Mouse (Mus musculus): ENCODE results near the gene Prrg2.
A peak's percentile ranks its signal among the peaks of the same experiment; 100 is the strongest.

Gene Prrg2

DNA sequence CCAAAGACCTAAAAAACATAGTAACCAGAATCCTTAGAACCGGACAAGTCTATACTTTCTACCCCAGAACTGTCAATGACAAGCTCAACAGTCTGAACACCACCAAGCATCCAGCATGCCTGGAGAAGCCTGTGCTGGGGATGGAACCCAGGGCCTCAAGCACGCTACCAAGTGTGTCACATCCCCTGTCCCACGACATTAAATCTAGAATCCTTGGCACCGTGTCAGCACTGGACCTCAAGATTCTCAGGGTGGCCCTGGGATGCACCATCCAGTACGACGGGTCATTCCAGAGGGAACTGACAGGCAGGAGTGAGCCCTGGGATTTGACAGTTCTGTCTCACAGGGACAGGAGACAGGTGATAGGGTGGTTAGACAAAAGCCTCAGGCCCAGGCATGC lies 32.5 kb downstream of the Prrg2 start:
- DNase-seq = peak; percentile 83

DNA sequence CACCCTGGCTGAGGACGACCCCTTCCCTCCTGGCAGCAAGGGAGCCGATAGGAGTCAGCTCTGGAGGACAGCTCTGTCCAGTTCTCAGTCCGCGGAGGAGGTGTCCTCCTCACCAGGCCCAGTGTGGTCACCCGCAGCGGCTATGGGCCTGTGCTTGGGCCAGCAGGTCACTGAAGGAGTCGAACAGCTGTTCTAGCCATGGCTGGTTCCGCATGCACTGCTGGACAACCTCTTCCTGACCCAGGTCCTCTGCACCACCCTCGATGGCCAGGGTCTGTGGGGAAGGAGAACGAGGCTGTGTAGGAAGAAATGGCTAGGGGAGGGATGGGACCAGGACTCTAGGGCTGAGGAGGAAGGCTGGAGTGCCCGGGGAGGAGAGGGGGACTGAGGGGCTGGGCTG lies 34.1 kb downstream of the Prrg2 start:
- DNase-seq = peak; percentile 90

DNA sequence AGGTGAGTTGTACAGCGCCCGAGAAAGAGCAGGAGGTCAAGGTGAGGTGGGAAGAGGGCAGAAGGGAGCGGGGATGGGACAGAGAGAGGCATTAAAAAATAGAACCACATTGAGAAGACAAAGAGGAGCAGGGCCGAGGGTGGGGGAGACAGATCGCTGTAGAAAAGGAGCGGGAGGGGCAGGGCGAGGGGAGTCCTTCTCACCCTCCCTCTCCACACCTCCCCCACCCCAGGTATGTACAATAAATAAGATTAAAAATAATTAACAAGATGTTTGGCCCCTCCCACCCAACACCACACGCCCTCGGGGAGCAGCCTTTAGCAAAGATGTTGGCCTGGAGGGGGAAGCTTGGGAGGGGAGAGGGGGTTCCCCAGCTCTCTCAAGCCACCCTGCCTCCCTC lies 34.7 kb downstream of the Prrg2 start:
- peak; percentile 90 for DNase-seq

DNA sequence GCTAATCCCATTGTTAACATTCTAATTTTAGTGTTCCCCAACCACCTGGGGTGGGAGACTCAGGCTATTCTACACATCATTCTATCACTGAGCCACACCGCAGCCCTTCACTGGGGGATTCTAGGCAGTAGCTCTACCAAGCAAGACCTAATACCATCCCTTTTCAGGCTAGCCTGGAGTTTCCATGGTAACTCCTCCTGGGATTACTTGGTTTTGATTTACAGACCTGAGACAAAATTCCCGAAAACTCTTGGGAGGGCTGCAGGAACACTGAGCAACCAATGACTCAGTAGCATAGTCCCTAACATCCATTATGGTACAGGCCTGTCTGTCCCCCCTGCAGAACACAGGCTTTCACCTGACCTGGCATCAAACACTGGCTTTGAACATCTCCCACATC lies 36.2 kb downstream of the Prrg2 start:
- DNase-seq = peak; percentile 86

DNA sequence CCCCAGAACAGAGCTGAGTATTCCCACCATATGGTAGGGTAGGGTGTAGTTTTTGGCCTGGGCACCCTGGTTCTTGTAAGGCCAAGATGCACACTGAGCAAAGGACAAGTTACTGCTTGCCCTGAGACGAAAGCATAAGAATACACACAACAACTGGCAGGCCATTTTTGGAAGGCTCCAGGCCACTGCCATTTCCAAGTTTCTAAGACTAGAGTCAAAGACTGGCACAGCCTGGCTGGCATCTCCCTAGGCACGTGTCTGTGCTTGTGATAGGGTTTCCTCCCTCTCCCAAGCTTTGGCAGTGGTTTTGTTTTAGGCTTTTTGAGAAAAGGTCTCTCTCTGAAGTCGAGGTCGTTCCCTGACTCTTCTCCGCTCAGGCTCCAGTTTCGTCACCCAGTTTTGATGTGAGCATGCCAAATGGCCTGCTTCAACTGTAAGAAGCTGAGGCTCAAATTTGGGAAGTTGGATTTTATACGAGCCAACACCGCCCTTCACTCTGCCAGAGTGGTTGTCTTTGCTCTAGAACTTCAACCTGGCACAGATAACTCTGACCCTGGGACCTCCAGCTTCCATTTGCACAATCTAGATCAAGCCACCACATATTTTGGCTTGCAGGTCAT lies 36.8 kb downstream of the Prrg2 start:
- DNase-seq = peak; percentile 93

DNA sequence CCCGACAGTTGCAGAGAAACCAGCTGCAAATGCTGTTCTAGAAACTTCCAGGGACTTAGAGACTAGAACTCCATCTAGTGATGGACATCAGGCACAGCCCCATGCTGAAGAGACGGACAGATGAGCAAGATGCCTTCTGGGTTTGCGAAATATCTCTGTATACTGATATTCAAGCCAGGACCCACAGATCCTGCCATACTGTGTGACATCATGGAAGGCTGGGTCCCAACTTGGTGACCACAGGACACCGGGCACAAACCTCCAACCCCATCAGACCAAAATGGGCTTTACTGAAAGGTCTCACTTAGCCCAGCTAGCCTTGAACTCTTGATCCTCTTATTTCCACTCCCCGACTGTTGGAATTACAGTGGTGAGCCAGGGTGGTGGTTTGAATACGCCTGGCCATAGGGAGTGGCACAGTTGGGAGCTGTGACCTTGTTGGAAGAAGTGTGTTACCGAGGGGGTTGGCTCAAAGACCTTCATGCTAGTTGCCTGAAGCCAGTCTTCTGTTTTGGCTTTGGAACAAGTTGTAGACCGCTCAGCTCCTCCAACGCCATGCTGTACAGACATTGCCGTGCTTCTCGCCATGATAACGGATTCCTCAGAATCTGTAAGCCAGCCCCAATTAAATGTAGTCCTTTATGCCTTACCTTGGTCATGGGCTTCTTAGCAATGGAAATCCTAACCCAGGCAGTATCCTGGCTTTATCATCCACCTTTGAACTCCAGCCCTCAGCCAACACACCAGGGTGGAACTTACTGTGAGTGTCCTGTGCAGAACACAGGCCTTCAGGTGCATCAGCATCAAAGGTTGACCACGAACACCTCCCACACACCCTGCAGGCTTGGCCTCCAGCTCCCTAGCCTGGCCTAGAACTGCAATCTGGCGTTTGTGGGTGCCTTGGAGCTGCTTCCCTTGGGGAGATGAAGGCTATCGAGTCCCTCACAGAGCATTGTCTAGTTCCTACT lies 37.9 kb downstream of the Prrg2 start:
- DNase-seq = peak; percentile 88

DNA sequence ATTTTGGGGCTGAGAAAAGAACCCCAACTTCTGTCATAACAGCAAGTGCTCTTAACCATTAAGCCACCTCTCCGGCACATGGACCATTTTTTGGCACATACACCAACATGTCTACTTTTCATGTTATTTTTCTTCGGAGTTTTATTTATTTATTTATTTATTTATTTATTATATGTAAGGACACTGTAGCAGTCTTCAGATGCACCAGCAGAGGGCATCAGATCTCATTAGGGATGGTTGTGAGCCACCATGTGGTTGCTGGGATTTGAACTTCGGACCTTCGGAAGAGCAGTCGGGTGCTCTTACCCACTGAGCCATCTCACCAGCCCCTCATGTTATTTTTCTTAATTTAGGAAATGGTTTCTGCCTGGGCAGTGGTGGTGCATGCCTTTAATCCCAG lies 38.8 kb downstream of the Prrg2 start:
- DNase-seq = peak; percentile 86

DNA sequence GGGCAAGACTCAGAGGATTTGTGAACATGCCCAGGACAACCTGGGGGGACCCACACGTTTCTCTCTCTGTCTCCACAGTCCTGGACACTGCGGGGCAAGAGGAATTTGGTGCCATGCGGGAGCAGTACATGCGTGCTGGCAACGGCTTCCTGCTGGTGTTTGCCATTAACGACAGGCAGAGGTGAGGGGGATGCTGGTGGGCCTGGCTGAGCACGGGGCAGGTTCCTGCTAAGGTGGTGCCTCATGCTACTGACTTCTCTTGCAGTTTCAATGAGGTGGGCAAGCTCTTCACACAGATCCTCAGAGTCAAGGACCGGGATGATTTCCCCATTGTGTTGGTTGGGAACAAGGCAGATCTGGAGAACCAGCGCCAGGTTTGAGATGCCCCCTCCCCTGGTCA lies 42.3 kb downstream of the Prrg2 start:
- peak; percentile 94 for DNase-seq

DNA sequence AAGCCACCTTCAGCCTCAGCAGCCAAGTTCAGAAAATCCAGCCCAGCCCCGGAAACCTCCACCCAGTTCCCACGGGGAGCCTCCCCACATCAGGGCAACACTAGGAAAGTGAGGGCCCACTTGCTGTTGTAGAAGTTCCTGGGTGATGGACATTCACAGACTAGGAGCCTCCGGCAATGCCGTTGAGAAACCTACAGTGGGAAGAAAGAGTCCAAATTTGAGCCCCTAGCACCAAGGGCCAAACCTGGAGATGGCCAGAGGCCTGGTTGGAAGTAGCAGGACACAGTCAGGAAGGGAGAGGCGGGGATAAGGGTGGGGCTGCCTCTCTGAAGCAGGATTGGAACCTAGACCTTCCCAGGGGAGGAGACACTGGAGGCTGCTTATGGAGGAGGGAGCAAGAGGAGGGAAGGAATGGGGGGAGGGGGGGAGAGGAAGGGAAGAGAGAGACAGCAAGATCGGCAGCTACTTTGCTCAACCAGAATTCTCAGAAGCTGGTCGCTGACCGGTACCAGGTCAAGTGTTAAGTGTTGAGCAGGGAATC lies 43.4 kb downstream of the Prrg2 start:
- peak; percentile 99 for DNase-seq

DNA sequence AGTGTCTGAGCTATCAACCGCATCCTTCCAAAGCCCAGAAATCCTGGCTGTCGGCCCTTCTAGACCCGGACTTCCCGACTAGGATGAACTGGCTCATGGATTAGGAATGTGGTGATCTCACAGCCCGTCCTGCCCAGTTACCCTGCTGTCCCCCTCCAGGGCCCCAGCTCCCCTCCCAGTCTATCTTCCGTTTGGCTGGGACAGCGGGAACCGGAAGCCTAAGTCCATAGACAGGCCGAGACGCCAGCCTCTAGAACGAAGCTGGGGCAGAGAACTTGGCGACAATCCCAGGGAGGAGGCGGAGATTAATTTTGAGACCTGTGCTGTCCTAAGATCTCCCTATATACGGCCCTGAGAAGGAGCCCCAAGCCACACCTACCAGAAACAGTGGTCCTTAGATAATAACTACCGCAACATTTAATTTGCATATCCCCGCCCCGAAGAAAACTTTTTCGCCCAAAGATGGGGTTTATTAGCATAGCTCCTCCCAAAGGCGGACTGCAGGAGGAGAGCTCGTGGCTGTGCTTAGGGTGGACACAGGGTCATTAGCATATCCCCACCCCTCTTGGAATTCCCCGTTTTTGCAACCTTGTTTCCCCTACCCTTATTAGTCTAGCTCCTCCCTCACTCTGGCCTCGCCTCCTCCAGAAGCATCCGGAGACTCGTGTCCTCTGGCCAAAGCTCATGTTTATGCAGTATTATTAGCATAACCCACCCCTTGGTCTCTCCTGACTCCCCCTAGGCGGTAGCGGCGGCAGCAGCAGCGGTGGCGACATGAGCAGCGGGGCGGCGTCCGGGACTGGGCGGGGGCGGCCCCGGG lies 45.0 kb downstream of the Prrg2 start, which contains the start of gene Rras:
Rras (plus strand) TSS at position 720 of the 820 bp plus-strand sequence.
- peak; percentile 100 for DNase-seq

DNA sequence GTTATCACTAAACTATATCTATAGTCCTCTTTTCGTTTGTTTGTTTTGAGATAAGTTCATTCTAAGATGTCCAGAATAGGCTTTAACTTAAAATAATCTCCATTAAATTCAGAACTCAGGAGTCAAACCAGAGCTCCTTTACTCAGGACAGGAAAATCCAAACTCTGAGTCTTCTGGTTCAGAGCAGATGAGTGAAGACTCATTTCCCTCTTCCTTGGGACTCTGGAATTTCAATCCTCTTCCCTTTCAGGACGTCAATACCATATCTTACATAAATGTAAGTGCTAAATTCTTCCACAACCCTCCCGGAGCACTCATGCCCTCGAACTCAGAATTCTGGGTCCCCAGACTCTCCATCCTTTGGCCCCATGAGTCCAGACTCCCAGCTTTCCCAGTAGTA lies 45.7 kb downstream of the Prrg2 start:
- DNase-seq = no peak

DNA sequence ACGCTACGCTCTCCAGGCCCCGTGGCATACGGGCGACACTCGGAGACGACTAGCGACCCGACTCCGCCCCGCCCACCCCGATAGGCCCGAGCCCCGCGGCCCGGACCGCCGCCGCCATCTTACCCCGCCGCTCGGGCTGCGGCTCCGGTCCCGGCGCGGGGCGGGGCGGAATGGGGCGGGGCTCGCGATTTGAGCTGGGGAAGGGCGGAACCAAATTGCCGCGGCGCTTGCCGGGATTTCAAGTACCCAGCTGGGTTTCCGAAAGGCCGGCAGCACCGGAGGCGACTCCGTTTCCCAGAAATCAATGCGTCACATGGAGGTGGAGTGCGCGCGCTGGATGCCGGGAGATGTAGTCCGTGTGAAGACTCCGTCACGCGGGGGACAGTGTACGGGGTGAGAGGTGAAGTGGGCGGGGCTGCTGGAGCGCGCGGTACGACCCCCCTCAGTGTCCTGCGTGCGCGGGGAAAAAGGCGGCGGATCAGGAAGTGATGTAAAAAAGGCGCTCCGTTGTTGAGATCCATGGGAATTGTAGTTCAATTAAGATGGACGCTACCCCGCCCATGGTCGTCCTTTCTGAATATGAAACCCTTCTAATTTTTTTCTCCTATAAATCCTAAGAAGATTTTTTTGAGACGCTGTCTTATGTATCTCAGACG lies 46.4 kb downstream of the Prrg2 start, which contains the start of gene Scaf1:
Scaf1 (minus strand) TSS at position 407 of the 656 bp plus-strand sequence.
- peak; percentile 100 for DNase-seq

DNA sequence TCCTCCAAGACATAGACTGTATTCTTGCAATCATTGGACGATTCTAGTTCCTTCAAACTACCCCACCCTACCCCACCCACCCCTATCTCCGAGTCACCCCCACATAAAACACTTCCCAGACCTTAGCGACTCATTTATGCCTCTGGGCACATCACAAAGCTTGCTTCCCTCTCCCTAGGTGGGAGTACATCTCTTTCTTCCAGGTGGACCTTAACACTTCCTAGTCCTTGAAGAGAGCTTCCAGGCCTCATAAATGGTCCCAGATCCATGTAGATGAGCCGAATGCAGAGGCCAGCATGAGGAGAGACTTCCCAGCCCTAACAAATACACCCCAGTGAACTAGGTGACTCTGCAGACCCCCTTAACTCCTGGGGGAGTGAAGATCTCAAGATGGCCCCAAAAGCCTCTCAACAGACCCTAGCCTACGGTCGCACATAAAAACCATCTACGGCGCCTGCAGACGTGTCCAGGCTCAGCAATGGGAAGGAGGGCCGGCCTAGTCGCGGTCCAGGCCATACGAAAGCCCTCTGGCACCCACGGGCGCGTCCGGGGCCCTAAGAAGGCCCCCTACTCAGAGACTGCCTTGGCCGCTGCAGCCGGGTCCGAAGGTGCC lies 47.0 kb downstream of the Prrg2 start:
- DNase-seq = no peak

DNA sequence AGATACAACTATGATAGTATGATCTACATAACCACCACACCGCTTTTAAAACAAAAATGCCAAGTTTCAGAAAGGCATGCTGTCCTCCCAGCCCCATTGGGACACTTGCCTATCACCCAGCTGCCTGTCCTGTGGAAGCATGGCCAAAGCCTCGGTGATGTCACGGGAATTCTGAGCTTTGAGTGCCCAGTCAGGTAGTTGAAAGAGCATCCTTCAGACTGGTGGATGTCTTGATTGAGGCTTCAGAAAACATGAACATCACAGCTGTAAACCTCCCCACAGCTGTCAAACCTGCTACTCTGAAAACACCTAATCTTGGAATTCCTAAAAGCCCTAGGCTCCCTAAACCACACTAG lies 48.4 kb downstream of the Prrg2 start:
- peak; percentile 92 for DNase-seq

DNA sequence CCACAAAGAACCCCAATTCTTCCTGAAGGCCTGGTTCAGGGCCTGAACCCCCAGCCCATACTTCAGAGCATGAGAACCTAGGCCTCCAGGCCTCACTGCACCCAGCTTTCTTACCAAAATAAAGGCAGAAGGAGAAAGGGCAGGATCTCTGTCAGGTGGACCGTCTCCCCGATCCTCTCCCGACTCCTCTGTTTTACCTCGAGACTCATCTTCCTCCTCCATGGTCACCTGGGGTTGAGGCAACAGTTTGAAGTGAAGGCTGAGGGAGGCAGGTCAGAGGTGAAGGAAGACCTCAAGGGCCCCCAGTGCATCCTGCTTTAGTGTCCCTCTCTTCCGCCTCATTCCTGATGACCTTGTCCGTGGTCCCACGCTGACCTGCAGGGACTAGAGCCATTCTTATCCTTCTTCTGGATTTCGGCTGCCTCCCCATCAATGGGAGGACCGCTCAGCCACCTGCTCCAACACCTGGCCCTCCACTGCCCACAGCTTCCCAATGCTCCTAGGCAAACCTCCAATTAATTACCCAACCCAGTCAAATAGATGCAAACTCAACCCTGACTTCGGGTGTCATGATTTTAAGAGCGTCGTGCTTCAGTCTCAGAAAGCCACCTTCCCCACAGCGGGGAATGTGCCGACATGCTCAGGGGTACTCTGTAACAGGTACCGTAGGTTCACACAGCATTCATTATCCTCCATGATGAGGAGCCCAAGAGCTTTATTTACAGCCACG lies 48.9 kb downstream of the Prrg2 start:
- peak; percentile 90 for DNase-seq

DNA sequence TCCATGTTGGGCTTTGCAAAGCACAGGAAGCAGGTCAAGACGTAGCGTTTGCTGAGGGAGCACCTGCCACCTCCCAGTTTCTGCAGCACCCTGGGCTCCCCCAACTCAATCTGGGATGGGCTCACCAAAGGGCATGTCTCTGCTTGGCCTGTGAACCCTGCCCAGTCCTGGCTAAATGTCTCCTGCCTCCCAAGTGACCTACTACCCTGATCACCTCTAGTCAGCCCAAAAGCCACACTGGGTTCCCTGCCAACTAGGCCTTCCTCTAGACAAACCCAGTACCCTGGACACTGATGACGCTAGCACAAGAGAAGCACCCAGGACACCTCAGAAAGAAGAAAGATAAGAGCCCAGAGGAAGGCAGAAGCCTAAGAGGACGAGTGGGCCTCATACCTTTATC lies 49.7 kb downstream of the Prrg2 start:
- peak; percentile 93 for DNase-seq

DNA sequence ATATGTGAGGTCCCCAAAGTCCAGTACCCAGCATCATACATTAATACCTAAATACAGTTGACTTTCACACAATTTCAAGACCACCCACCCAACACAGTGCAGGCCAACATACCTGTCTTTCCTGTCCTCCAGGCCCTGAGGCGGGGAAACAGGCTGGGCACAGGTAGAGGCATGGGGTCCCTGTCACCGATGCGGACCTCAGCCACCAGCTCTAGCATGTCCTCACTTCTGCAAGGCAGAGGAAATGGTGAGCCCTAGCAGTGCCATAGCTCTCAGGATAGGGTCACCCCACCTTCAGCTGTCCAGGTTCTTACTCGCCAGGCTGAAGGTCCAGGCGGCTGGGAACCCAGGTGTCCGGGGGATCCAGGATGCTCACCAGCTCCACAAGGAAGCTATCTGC lies 50.5 kb downstream of the Prrg2 start:
- peak; percentile 93 for DNase-seq

DNA sequence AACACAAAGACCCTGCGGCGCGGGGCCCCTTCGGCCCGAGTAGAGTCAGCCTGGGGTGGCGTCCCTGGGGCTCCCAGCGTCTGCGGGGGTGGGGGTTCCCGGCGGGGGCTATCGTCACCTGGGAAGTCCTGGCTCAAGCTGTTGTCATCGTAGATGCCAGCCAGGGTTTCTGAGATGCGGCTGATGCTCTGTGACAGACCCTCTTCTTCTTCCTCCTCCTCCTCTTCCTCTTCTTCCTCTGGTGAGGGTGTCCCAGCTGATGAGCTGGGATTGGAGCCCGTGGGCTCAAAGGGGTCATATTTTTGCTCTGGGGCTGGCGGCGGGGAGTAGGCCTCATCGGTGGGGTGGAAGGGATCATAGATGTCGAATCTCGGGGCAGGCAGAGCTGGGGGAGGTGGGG lies 54.1 kb downstream of the Prrg2 start:
- DNase-seq = peak; percentile 91

DNA sequence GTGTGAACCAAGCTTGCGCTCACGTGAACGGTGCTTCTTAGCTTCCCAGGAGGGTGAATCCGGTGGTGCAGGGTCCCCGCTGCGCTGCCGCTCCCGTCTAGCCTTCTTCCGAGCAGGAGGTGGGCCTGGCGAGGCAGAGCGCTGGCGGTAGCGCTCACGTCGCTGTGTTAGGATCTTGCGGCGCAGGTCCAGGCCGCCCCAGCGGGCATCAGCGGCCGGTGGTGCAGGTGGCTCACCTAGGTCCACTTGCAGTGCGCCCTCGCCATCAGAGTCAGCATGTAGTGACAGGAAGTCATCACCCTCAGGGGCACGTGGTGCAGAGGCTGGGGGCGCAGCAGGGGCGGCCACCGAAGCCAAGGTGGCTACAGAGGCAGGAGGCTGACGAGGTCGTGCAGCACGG lies 54.6 kb downstream of the Prrg2 start:
- peak; percentile 91 for DNase-seq

DNA sequence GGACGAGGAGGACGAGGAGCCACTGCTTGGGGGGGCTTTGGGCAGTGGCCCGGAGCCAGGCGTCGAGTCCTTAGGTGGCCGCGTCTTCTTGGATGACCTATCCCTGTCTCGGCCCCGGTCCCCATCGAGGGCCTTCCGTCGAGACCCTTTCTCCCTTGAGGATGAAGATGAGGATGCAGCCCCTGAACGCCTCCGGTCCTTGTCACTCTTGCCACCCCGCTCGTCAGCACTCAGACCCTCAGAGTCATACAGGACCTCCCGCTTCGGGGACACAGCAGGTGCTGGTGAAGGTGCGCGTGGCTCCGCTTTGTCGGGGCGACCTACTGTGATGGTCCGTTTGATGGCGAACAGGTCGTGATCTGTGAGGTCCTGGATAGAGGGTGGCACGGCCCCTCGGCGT lies 55.3 kb downstream of the Prrg2 start:
- DNase-seq = peak; percentile 94

DNA sequence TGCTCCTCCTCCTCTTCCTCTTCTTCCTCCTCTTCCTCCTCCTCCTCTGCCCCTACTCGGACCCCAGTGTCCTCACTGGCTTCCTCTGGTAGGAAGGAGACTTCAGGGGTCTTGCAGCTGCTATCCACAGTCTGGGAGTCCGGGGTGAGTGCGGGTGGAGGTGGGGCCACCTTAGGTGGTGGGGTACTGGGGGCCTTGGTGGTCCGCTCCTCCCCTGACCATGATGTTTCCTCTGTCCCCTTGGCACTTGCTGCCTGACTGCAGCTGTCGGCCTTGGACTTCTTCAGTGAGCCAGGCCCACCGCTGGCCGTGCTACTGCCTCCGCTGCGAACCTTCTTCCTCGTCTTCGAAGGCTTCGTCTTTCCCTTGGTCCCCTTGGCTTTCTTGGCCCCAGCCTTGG lies 56.0 kb downstream of the Prrg2 start:
- DNase-seq = peak; percentile 90
